Comparison of ENCODE assay signal across 8 mouse cellular contexts in the genomic region with DNA sequence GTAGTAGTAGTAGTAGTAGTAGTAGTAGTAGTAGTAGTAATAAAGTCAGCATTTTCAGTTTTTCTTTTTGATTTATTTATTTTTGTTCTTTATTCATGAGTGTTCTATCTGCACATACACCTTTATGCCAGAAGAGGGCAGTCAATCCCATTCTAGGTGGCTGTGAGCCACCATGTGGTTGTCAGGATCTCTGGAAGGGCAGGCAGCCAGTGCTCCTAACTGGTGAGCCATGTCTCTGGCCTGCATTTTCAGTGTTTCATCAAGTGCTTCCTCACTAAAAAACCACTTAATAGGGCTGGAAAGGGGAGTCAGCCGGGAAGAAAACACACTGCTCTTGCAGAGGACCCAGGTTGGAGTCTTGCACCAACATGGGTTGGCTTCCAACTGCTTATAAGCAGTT. TPM values are rescaled to one million over a fixed set of nuclear protein-coding genes. Genes with fewer than 3 reads are reported as not detected.
DNase-seq lines count a peak whose midpoint lies in the region; ATAC-seq and TF ChIP-seq lines count a peak whose summit lies in the region.

No protein-coding gene starts in this region.

- H3K4me2 ChIP-seq in forebrain, embryonic 15.5 days (replicated peaks): no peak overlapping the region
- H3K4me2 ChIP-seq in hindbrain, embryonic 11.5 days (replicated peaks; ENCODE audit: low read depth, low read length): no peak overlapping the region
- H3K4me2 ChIP-seq in limb, embryonic 14.5 days (replicated peaks; ENCODE audit: low read depth, low read length, severe bottlenecking): no peak overlapping the region
- no peak overlapping the region for H3K4me2 ChIP-seq in neural tube, embryonic 15.5 days

- H3K27ac ChIP-seq in forebrain, embryonic 15.5 days (replicated peaks): peak overlapping the region; percentile 32; the same call in 1 of the 2 replicates
- H3K27ac ChIP-seq in hindbrain, embryonic 11.5 days (ENCODE audit: low read depth, low read length): no peak overlapping the region
- no peak overlapping the region for H3K27ac ChIP-seq in limb, embryonic 14.5 days (replicated peaks; ENCODE audit: low read depth, low read length)
- peak overlapping the region; percentile 33; the same call in 1 of the 2 replicates for H3K27ac ChIP-seq in neural tube, embryonic 15.5 days (replicated peaks)

- H3K27me3 ChIP-seq in forebrain, embryonic 15.5 days: no peaks in the 10 kb centered on the region
- H3K27me3 ChIP-seq in hindbrain, embryonic 11.5 days (ENCODE audit: control insufficient read depth, insufficient read depth, low read length): no peaks in the 10 kb centered on the region
- H3K27me3 ChIP-seq in limb, embryonic 14.5 days (ENCODE audit: control insufficient read depth, insufficient read depth, low read length): no peaks in the 10 kb centered on the region
- H3K27me3 ChIP-seq in neural tube, embryonic 15.5 days (replicated peaks): no peaks in the 10 kb centered on the region

- H3K4me3 ChIP-seq in forebrain, embryonic 15.5 days: no peak overlapping the region
- no peak overlapping the region for H3K4me3 ChIP-seq in hindbrain, embryonic 11.5 days (ENCODE audit: low read depth, low read length)
- H3K4me3 ChIP-seq in limb, embryonic 14.5 days (replicated peaks; ENCODE audit: low read length): no peak overlapping the region
- H3K4me3 ChIP-seq in neural tube, embryonic 15.5 days (replicated peaks): no peak overlapping the region

- ATAC-seq in forebrain, embryonic 15.5 days (replicated peaks): 0 out of 2 replicates have a peak, but pooled peaks have one; percentile 46
- ATAC-seq in hindbrain, embryonic 11.5 days (ENCODE audit: low FRiP score): no peak
- ATAC-seq in limb, embryonic 14.5 days (ENCODE audit: low FRiP score, low read depth): no peak
- ATAC-seq in neural tube, embryonic 15.5 days (ENCODE audit: low FRiP score): no peak

- H3K4me1 ChIP-seq in forebrain, embryonic 15.5 days: peaks cover 4% of the 10 kb centered on the region
- no peaks in the 10 kb centered on the region for H3K4me1 ChIP-seq in hindbrain, embryonic 11.5 days (replicated peaks; ENCODE audit: control insufficient read depth, insufficient read depth, low read length)
- no peaks in the 10 kb centered on the region for H3K4me1 ChIP-seq in limb, embryonic 14.5 days (ENCODE audit: control insufficient read depth, insufficient read depth, low read length)
- 0 out of 2 replicates have a peak, but pooled peaks cover 7% of the 10 kb centered on the region for H3K4me1 ChIP-seq in neural tube, embryonic 15.5 days

- H3K9ac ChIP-seq in forebrain, embryonic 15.5 days (replicated peaks): no peak overlapping the region
- H3K9ac ChIP-seq in hindbrain, embryonic 11.5 days (ENCODE audit: low read depth, low read length): no peak overlapping the region
- no peak overlapping the region for H3K9ac ChIP-seq in limb, embryonic 14.5 days (ENCODE audit: low read depth, low read length, severe bottlenecking)
- H3K9ac ChIP-seq in neural tube, embryonic 15.5 days (replicated peaks): no peak overlapping the region

- peak; percentile 70 for DNase-seq in urinary bladder, postnatal 14 days (ENCODE audit: low spot score)
- no peak for DNase-seq in urinary bladder, adult 2 months (ENCODE audit: low spot score)
- DNase-seq in c-Kit-positive CD71-positive TER-119-negative erythroid progenitor cells, embryonic 14.5 days (ENCODE audit: low read depth): peak; percentile 43
- peak; percentile 67 for DNase-seq in hindbrain, embryonic 11.5 days (ENCODE audit: low spot score)
- peak; percentile 72 for DNase-seq in limb, embryonic 14.5 days (ENCODE audit: low spot score)
- peak; percentile 27 to 65 for DNase-seq in urinary bladder, postnatal 36 days (ENCODE audit: low spot score in 2 of 2)

- H3K36me3 ChIP-seq in forebrain, embryonic 15.5 days: peaks cover 10% of the 10 kb centered on the region
- H3K36me3 ChIP-seq in hindbrain, embryonic 11.5 days (ENCODE audit: control insufficient read depth, insufficient read depth, low read length): peaks cover under 1% of the 10 kb centered on the region; the same call in 1 of the 2 replicates
- H3K36me3 ChIP-seq in limb, embryonic 14.5 days (ENCODE audit: control insufficient read depth, insufficient read depth, low read length): peaks cover 12% of the 10 kb centered on the region
- H3K36me3 ChIP-seq in neural tube, embryonic 15.5 days: peaks cover 9% of the 10 kb centered on the region

- WGBS in forebrain, embryonic 15.5 days: 24% methylated on average over 1 of the region's 1 CpGs
- WGBS in hindbrain, embryonic 11.5 days: 58% methylated on average over 1 of the region's 1 CpGs
- 27% methylated on average over 1 of the region's 1 CpGs for WGBS in limb, embryonic 14.5 days
- 22% methylated on average over 1 of the region's 1 CpGs for whole genome bisulfite sequencing in neural tube, embryonic 15.5 days

- TF ChIP-seq POLR2A in limb, embryonic 14.5 days (IDR thresholded peaks at IDR 0.05; ENCODE audit: borderline replicate concordance, extremely low read depth, insufficient read depth, insufficient read length): no peak

- H3K9me3 ChIP-seq in forebrain, embryonic 15.5 days: no peaks in the 10 kb centered on the region
- H3K9me3 ChIP-seq in hindbrain, embryonic 11.5 days (ENCODE audit: control insufficient read depth, low read length): no peaks in the 10 kb centered on the region
- no peaks in the 10 kb centered on the region for H3K9me3 ChIP-seq in limb, embryonic 14.5 days (ENCODE audit: control insufficient read depth, low read length)
- no peaks in the 10 kb centered on the region for H3K9me3 ChIP-seq in neural tube, embryonic 15.5 days (replicated peaks)

RNA-seq across cellular contexts. Expression of gene Arl3, which starts 10.9 kb away (rescaled TPM):
- polyA plus RNA-seq in urinary bladder, adult 2 months (2012; rRNA removed): 93.7 and 103 TPM in 2 replicates
- 238 and 241 TPM in 2 replicates for polyA plus RNA-seq in forebrain, embryonic 15.5 days (2015; fragmentation: Nextera tagmentation; extraction: Ambion mirVana)
- 145 and 160 TPM in 2 replicates for polyA plus RNA-seq in hindbrain, embryonic 11.5 days (2014; fragmentation: Nextera tagmentation; extraction: Ambion mirVana)
- polyA plus RNA-seq in limb, embryonic 14.5 days (2012; rRNA removed): 93.0 and 120 TPM in 2 replicates
- polyA plus RNA-seq in limb, embryonic 14.5 days (2014; fragmentation: Nextera tagmentation; extraction: Ambion mirVana): 87.2 and 97.8 TPM in 2 replicates
- polyA plus RNA-seq in neural tube, embryonic 15.5 days (2015; fragmentation: Nextera tagmentation; extraction: Ambion mirVana): 190 and 208 TPM in 2 replicates

RNA-seq across cellular contexts. Expression of gene Sfxn2, which starts 11.0 kb away (rescaled TPM):
- 5.8 and 7.5 TPM in 2 replicates for polyA plus RNA-seq in urinary bladder, adult 2 months (2012; rRNA removed)
- 12.6 and 13.7 TPM in 2 replicates for polyA plus RNA-seq in forebrain, embryonic 15.5 days (2015; fragmentation: Nextera tagmentation; extraction: Ambion mirVana)
- polyA plus RNA-seq in hindbrain, embryonic 11.5 days (2014; fragmentation: Nextera tagmentation; extraction: Ambion mirVana): 9.3 and 11.1 TPM in 2 replicates
- 26.4 and 26.7 TPM in 2 replicates for polyA plus RNA-seq in limb, embryonic 14.5 days (2012; rRNA removed)
- polyA plus RNA-seq in limb, embryonic 14.5 days (2014; fragmentation: Nextera tagmentation; extraction: Ambion mirVana): 21.2 and 22.0 TPM in 2 replicates
- polyA plus RNA-seq in neural tube, embryonic 15.5 days (2015; fragmentation: Nextera tagmentation; extraction: Ambion mirVana): 11.0 and 11.7 TPM in 2 replicates

RNA-seq across cellular contexts. Expression of gene Wbp1l, which starts 36.8 kb away (rescaled TPM):
- polyA plus RNA-seq in urinary bladder, adult 2 months (2012; rRNA removed): 60.0 and 70.2 TPM in 2 replicates
- 39.7 and 41.7 TPM in 2 replicates for polyA plus RNA-seq in forebrain, embryonic 15.5 days (2015; fragmentation: Nextera tagmentation; extraction: Ambion mirVana)
- 31.5 and 33.4 TPM in 2 replicates for polyA plus RNA-seq in hindbrain, embryonic 11.5 days (2014; fragmentation: Nextera tagmentation; extraction: Ambion mirVana)
- polyA plus RNA-seq in limb, embryonic 14.5 days (2012; rRNA removed): 44.0 and 54.1 TPM in 2 replicates
- polyA plus RNA-seq in limb, embryonic 14.5 days (2014; fragmentation: Nextera tagmentation; extraction: Ambion mirVana): 42.6 and 43.8 TPM in 2 replicates
- polyA plus RNA-seq in neural tube, embryonic 15.5 days (2015; fragmentation: Nextera tagmentation; extraction: Ambion mirVana): 34.1 and 34.5 TPM in 2 replicates

Comparison
In these comparisons a context has a peak if more than half of its experiments do, and no peak if none do; other contexts are left out.
1. H3K27ac ChIP-seq: peak in forebrain, embryonic 15.5 days (single experiment) and neural tube, embryonic 15.5 days (single experiment); none in hindbrain, embryonic 11.5 days (single experiment) and limb, embryonic 14.5 days (single experiment).